Mouse (Mus musculus) lung, postnatal 0 days (tissue): ENCODE data around the gene Crtc3.

Source experiments
- CTCF ChIP-seq: IDR thresholded peaks from 2 replicates; pipeline ENCODE4 v1.5.1; 2016; ENCODE audit warnings: antibody characterized with exemption, mild to moderate bottlenecking
- EP300 ChIP-seq: IDR thresholded peaks from 2 replicates; pipeline ENCODE4 v1.6.1; 2016; ENCODE audit warnings: antibody characterized with exemption, mild to moderate bottlenecking, control low read depth

DNA sequence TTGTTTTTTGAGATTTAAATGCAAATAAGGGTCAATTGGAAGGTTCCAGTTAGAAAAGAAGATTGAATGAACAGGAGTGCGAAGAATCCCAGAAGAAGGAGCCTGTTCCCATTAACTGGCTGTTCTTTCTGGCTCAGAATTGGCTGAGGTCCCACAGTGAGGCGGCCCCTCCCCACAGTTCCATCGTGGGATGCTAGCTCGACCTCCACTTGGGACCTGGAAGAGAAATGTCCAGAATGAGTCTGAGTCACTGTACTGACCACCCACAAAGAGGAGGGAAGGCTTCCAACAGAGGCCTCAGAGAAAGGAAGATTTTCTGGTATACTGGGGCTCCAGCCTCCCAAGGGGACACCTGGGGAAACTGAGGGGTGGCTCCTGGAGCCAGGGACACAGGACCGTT is 130.1 kb downstream of the Crtc3 start:
- TF ChIP-seq CTCF: no peak
- TF ChIP-seq EP300: no peak
